Mouse (Mus musculus) stomach, embryonic 16.5 days (tissue): Measurements from ENCODE around the gene Hist2h2aa1. TPM values are rescaled to one million over a fixed set of nuclear protein-coding genes. Genes with fewer than 3 reads are reported as not detected.
A peak's percentile ranks its signal among the peaks of the same experiment; 100 is the strongest.
"Not testable (repeated sequence)": the region's sequence is repeated elsewhere in the genome, so short reads cannot be mapped to it uniquely, and the experiment has no call there.

Experiments used
- ATAC-seq: fragments of 200-750 bp; cut with Nextera tagmentation; 2 replicates; pipeline ENCODE4 v1.8.0; 2017; ENCODE audit warnings: moderate number of reproducible peaks, moderate TSS enrichment; ENCODE audit not compliant: insufficient read depth, low FRiP score
- H3K27ac ChIP-seq: fragments of 300-500 bp; sonication (generic); 2 replicates; pipeline ENCODE4 v1.5.1; 2014; ENCODE audit warnings: low read length
- H3K27me3 ChIP-seq: fragments of 300-500 bp; sonication (generic); 2 replicates; pipeline ENCODE4 v1.6.1; 2014; ENCODE audit warnings: low read length, control low read depth, mixed read lengths; ENCODE audit not compliant: control insufficient read depth, insufficient read depth
- H3K36me3 ChIP-seq: fragments of 300-500 bp; sonication (generic); 2 replicates; pipeline ENCODE4 v1.6.1; 2014; ENCODE audit warnings: low read length; ENCODE audit not compliant: control insufficient read depth, insufficient read depth
- H3K4me1 ChIP-seq: fragments of 300-500 bp; sonication (generic); 2 replicates; pipeline ENCODE4 v1.6.1; 2014; ENCODE audit warnings: low read length, control low read depth, mixed read lengths; ENCODE audit not compliant: control insufficient read depth, insufficient read depth
- H3K4me2 ChIP-seq: fragments of 300-500 bp; sonication (generic); 2 replicates; pipeline ENCODE4 v1.6.1; 2014; ENCODE audit warnings: low read depth, low read length, mixed read lengths
- H3K4me3 ChIP-seq: fragments of 300-500 bp; sonication (generic); replicated peaks from 2 replicates; pipeline ENCODE4 v1.5.1; 2014; ENCODE audit warnings: mild to moderate bottlenecking, low read length
- H3K9ac ChIP-seq: fragments of 300-500 bp; sonication (generic); 2 replicates; pipeline ENCODE4 v1.6.1; 2014; ENCODE audit warnings: low read length
- H3K9me3 ChIP-seq: fragments of 300-500 bp; sonication (generic); replicated peaks from 2 replicates; pipeline ENCODE4 v1.6.1; 2016; ENCODE audit warnings: low read length, control low read depth; ENCODE audit not compliant: control insufficient read depth
- WGBS: fragments of 180-500 bp; shearing (Covaris S2); extraction: QIAGEN DNeasy Blood & Tissue Kit; methylation state at CpG from one replicate; pipeline ENCODE4 v1.1.7; 2014; 5-methylcytosine and 5-hydroxymethylcytosine counted together
- polyA plus RNA-seq: library from polyadenylated mRNA; unstranded; fragments of >200 nt; fragmentation: Nextera tagmentation; extraction: Ambion mirVana; gene quantifications from 2 replicates; pipeline ENCODE4 v1.2.1, GENCODE M21; 2015

Gene Hist2h2aa1
- polyA plus RNA-seq, 1 experiment from 2014 or later = 19.4 TPM

DNA sequence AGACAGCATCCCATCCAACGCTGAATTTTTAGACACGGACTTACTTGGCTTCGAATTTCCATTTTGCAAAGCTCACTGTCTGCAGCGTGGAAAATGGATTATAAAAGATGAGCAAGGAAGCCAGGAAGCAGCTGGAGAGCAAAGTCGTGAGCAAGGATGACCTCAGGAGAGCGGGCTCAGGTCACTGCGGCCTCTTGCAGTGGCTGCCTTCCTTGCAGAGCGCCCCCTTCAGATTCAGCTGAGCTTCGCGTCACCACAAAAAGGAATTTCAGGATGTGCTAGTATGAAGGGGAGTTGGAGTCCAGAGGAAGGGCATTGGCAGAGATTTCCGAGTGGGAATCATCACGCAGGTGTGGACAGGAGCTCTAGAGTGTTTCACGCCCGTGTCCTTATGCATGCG, 36.1 kb upstream of the Hist2h2aa1 start:
- Histone ChIP-seq H3K4me3 (no peak overlapping the region), H3K36me3 (no peaks in the 10 kb centered on the region), H3K9ac (no peak overlapping the region), H3K4me2 (no peak overlapping the region), H3K9me3 (no peaks in the 10 kb centered on the region), H3K4me1 (no peaks in the 10 kb centered on the region), H3K27me3 (no peaks in the 10 kb centered on the region), H3K27ac (no peak overlapping the region)
- 23% methylated on average over 15 of the region's 15 CpGs for WGBS
- ATAC-seq = no peak

DNA sequence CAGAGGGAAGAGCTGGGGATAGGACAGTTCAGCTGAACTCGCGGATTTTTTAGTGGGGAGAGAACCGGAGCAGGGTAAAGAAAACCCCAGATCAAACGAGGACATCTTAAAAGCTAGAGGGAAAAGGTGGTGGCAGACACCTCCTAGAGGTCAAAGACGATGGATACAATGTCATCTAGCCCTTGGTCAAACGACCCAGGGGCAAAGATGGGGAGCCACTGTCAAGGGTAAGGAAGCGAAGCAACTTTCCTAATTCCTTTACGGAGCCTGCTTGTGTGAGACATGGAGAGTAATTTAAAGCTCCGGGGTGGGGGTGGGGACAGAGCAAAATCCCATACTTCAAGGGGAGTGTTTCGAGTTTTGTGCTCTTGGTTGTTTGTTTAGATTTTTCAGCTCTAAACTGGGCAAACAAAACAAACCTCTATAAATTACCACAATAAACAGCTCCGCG, 26.1 kb upstream of the Hist2h2aa1 start:
- Histone ChIP-seq H3K4me1 (peaks cover 31% of the 10 kb centered on the region), H3K36me3 (no peaks in the 10 kb centered on the region), H3K9me3 (no peaks in the 10 kb centered on the region), H3K9ac (peak overlapping the region; percentile 78), H3K27me3 (no peaks in the 10 kb centered on the region), H3K4me3 (peak overlapping the region; percentile 50), H3K27ac (peak overlapping the region; percentile 98), H3K4me2 (peak overlapping the region; percentile 82)
- WGBS = under 1% methylated on average over 12 of the region's 12 CpGs
- ATAC-seq = no peak

DNA sequence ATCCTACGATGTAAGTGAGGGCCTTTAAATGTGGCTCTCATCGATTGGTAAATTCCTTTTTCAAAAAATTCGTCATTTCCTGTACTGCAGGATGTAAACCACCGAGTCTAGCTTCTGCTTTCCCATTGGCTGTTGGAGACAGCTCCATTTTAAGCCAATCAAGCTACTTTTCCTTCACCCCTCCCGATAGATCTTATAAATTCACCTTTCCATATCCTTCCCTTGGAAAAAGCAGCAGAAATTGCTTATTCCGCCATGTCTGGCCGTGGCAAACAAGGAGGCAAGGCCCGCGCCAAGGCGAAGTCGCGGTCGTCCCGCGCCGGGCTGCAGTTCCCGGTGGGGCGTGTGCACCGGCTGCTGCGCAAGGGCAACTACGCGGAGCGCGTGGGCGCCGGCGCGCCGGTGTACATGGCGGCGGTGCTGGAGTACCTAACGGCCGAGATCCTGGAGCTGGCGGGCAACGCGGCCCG, 25.6 kb upstream of the Hist2h2aa1 start, which contains the start of the genes Bola1 and Hist2h2ab:
TSS of gene Bola1 (minus strand) at position 49 of the 470 bp plus-strand sequence.
TSS of gene Hist2h2ab (plus strand) at position 205 of the 470 bp plus-strand sequence.
- H3K9ac ChIP-seq = peak within 1 kb of the TSS; percentile 78
- H3K36me3 ChIP-seq = no peaks in the 10 kb centered on the region
- no peaks in the 10 kb centered on the region for H3K9me3 ChIP-seq
- H3K27ac ChIP-seq = peak within 1 kb of the TSS; percentile 98
- no peaks in the 10 kb centered on the region for H3K27me3 ChIP-seq
- peak within 1 kb of the TSS; percentile 82 for H3K4me2 ChIP-seq
- ATAC-seq = peak; percentile 78
- H3K4me3 ChIP-seq = peak within 1 kb of the TSS; percentile 50
- H3K4me1 ChIP-seq = peaks cover 31% of the 10 kb centered on the region
- 0% methylated on average over 34 of the region's 37 CpGs for WGBS

DNA sequence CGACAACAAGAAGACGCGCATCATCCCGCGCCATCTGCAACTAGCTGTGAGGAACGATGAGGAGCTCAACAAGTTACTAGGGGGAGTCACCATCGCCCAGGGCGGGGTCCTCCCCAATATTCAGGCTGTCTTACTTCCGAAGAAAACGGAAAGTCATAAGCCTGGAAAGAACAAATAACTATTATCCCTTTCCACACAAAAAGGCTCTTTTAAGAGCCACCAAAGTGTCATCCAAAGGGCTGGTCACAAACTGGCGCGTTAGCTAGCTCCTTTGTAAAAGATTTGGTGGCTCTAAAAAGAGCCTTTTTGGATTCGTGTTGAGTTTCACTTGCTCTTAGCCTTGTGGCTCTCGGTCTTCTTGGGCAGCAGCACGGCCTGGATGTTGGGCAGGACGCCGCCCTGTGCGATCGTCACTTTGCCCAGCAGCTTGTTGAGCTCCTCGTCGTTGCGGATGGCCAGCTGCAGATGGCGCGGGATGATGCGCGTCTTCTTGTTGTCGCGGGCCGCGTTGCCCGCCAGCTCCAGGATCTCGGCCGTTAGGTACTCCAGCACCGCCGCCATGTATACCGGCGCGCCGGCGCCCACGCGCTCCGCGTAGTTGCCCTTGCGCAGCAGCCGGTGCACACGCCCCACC, 25.0 kb upstream of the Hist2h2aa1 start:
- Histone ChIP-seq H3K4me1 (peaks cover 31% of the 10 kb centered on the region), H3K27ac (peak overlapping the region; percentile 98), H3K9ac (peak overlapping the region; percentile 78), H3K4me3 (peak overlapping the region; percentile 50), H3K4me2 (peak overlapping the region; percentile 82)
- not testable (repeated sequence) for H3K9me3 ChIP-seq, H3K36me3 ChIP-seq, H3K27me3 ChIP-seq
- WGBS = under 1% methylated on average over 32 of the region's 47 CpGs
- ATAC-seq = peak; percentile 1; the same call in 1 of the 2 replicates

DNA sequence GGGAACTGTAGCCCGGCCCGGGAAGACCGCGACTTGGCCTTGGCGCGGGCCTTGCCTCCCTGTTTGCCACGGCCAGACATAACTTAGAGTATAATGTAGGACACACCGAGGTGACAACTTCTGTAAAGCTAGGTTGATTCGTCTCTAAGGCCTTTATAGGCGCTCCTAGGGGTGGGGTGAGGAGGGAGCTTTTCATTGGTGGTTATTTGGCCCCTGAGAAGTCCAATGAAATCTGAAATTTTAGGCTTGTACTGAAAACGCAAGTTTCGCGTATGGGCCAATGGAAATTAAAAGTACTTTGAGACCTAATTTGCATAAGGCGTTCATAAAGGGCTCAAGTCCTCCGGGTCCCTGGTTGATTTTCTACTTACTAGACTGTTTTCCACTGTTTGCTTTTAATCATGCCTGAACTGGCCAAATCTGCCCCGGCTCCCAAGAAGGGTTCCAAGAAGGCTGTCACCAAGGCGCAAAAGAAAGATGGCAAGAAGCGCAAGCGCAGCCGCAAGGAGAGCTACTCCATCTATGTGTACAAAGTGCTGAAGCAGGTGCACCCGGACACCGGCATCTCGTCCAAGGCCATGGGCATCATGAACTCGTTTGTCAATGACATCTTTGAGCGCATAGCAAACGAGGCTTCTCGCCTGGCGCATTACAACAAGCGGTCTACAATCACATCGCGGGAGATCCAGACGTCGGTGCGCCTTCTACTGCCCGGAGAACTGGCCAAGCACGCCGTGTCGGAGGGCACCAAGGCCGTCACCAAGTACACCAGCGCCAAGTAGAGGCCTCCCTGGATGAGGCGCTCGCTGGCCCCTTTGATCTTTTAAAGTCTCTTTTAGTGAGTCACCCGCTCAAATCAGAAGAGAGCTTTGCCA, 24.3 kb upstream of the Hist2h2aa1 start, which contains the start of the genes Hist2h2ac and Hist2h2be:
TSS of gene Hist2h2ac (minus strand) at position 116 of the 875 bp plus-strand sequence.
TSS of gene Hist2h2be (plus strand) at position 355 of the 875 bp plus-strand sequence.
- Histone ChIP-seq H3K9ac (peak within 1 kb of the TSS; percentile 78), H3K36me3 (no peaks in the 10 kb centered on the region), H3K4me3 (peak within 1 kb of the TSS; percentile 50), H3K9me3 (no peaks in the 10 kb centered on the region), H3K4me1 (peaks cover 31% of the 10 kb centered on the region), H3K4me2 (peak within 1 kb of the TSS; percentile 82), H3K27ac (peak within 1 kb of the TSS; percentile 98), H3K27me3 (no peaks in the 10 kb centered on the region)
- peak; percentile 93 for ATAC-seq
- WGBS = under 1% methylated on average over 43 of the region's 43 CpGs

DNA sequence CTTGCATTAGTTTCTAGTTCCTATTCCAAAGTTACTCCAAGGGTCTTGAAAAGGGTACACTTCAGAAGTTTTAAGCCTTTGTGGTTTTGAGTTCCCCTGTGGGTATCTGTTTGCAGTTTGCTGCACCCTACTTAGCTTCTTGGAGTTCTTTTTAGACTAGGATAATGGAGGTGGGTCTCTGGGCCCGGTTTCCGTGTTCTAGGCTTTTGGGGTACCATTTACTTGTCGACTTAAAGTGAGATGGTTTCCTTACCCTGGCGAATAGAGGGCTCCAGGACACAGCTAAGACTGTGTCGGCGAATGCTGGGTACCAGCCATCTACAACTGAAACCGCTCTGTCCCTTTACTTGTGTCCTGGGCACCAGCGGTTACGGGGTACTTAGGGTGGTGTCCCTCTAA, 23.7 kb upstream of the Hist2h2aa1 start:
- Histone ChIP-seq H3K27ac (peak overlapping the region; percentile 98), H3K36me3 (no peaks in the 10 kb centered on the region), H3K9ac (peak overlapping the region; percentile 76), H3K9me3 (no peaks in the 10 kb centered on the region), H3K27me3 (no peaks in the 10 kb centered on the region), H3K4me3 (peak overlapping the region; percentile 50), H3K4me1 (peaks cover 31% of the 10 kb centered on the region), H3K4me2 (peak overlapping the region; percentile 82)
- no peak for ATAC-seq
- 18% methylated on average over 9 of the region's 9 CpGs for WGBS

DNA sequence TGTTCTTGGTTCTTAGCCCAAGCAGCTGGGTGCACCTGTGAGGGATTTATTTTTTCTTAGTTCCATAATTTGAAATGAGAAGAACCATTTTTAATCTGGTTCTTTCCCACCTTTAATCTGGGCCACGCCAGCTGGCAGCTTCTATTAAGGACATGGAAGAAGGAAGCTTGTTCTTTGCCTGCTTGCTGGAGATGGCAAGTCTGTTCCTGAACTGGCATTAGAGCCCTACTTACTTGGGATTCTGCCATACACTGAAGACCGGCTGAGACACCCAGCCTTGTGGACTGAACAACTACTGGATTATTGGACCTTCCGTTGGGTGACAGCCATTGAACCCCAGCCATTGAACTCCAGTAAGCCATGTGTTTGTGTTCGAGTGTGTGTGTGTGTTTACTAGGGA, 22.5 kb upstream of the Hist2h2aa1 start:
- Histone ChIP-seq H3K9me3 (no peaks in the 10 kb centered on the region), H3K4me1 (peaks cover 31% of the 10 kb centered on the region), H3K27me3 (no peaks in the 10 kb centered on the region), H3K27ac (no peak overlapping the region), H3K4me3 (no peak overlapping the region), H3K4me2 (peak overlapping the region; percentile 82), H3K36me3 (no peaks in the 10 kb centered on the region), H3K9ac (no peak overlapping the region)
- WGBS = 86% methylated on average over 4 of the region's 4 CpGs
- ATAC-seq = no peak

DNA sequence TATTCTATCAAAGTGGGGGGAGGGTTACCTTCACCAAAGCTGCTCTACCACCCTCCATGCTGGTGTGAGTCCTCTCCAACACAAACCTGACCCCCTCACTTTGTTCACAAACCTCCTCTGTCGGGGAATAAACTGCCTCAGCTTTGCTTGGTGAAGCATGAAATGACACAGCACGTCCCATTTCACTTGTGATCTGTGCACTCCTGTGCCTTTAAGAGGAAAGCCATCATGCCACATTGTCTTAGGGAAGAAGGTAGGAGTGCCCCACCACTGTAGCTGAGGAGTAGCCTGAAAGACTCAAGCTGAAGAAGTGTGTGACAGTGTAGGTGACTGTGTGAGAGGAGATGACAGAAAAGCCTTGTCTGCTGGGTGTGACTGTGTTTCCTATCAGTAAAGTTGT, 19.9 kb upstream of the Hist2h2aa1 start:
- peaks cover 23% of the 10 kb centered on the region for H3K4me1 ChIP-seq

More for the DNA sequence above, 19.9 kb upstream of the Hist2h2aa1 start:
- H3K4me2 ChIP-seq = no peak overlapping the region
- no peak overlapping the region for H3K4me3 ChIP-seq
- H3K36me3 ChIP-seq = no peaks in the 10 kb centered on the region
- no peaks in the 10 kb centered on the region for H3K27me3 ChIP-seq
- 0 out of 2 replicates have a peak overlapping the region, but pooled peaks have one; percentile 10 for H3K9ac ChIP-seq
- H3K9me3 ChIP-seq = no peaks in the 10 kb centered on the region
- no peak overlapping the region for H3K27ac ChIP-seq
- 53% methylated on average over 2 of the region's 2 CpGs for WGBS
- no peak for ATAC-seq
